Mouse (Mus musculus) heart, postnatal 14 days (tissue): ENCODE data around the gene Lingo3. TPM values are rescaled to one million over a fixed set of nuclear protein-coding genes. Genes with fewer than 3 reads are reported as not detected.
"Not testable (repeated sequence)": the region's sequence is repeated elsewhere in the genome, so short reads cannot be mapped to it uniquely, and the experiment has no call there.

Experiments used
- DNase-seq, 2 experiments: peaks; one replicate each; pipeline ENCODE4 v3.0.0; 2021 to 2022
- intact Hi-C: fragments of 180-260 bp; cut with DNase I; formaldehyde crosslinking; loops from one replicate; pipeline ENCODE4 v1.15.1; 2025
- total RNA-seq, 2 experiments: library from RNA; stranded (reverse); gene quantifications; 2 replicates each; pipeline ENCODE4 v1.2.3; 2021

Gene Lingo3
- total RNA-seq, 2 experiments from 2014 or later = 4.2 to 5.7 TPM

- no peak for DNase-seq
- intact Hi-C loops = no loop called here
Measured at GRCm38 (mm10) chr10:80845732-80846131, 1.9 kb upstream of the Lingo3 start.

- intact Hi-C loops = no loop called here
- no peak for DNase-seq
Measured at GRCm38 (mm10) chr10:80845055-80845693, 1.3 kb upstream of the Lingo3 start.

GRCm38 (mm10) chr10:80843087-80843930, 530 bp downstream of the Lingo3 start:
- DNase-seq = no peak
- intact Hi-C loops = no loop called here

- no peak for DNase-seq
Measured at GRCm38 (mm10) chr10:80842334-80842733, 1.5 kb downstream of the Lingo3 start.

GRCm38 (mm10) chr10:80841685-80842084, 2.2 kb downstream of the Lingo3 start:
- intact Hi-C loops = no loop called here
- no peak for DNase-seq

More at GRCm38 (mm10) chr10:80842334-80842733, 1.5 kb downstream of the Lingo3 start:
- intact Hi-C loops = no loop called here

- DNase-seq = no peak
- intact Hi-C loops = no loop called here
Measured at GRCm38 (mm10) chr10:80839848-80840247, 4.0 kb downstream of the Lingo3 start.

- no peak for DNase-seq
- intact Hi-C loops = no loop called here
Measured at GRCm38 (mm10) chr10:80838346-80838912, 5.4 kb downstream of the Lingo3 start.

GRCm38 (mm10) chr10:80837827-80838226, 6.0 kb downstream of the Lingo3 start:
- intact Hi-C loops = no loop called here
- DNase-seq = peak; percentile 35 to 51

- intact Hi-C loops = no loop called here
Measured at GRCm38 (mm10) chr10:80836949-80837379, 6.9 kb downstream of the Lingo3 start.

GRCm38 (mm10) chr10:80835617-80836016, 8.2 kb downstream of the Lingo3 start:
- intact Hi-C loops = no loop called here
- DNase-seq = no peak

More at GRCm38 (mm10) chr10:80836949-80837379, 6.9 kb downstream of the Lingo3 start:
- no peak for DNase-seq

GRCm38 (mm10) chr10:80832818-80833217, 11.0 kb downstream of the Lingo3 start:
- intact Hi-C loops = loop anchor here (2.0 kb wide), 1 partner anchor 22 kb away; the partner anchor contains the start of genes Lsm7 and Sppl2b

GRCm38 (mm10) chr10:80831136-80831535, 12.7 kb downstream of the Lingo3 start:
- intact Hi-C loops = no loop called here

More at GRCm38 (mm10) chr10:80832818-80833217, 11.0 kb downstream of the Lingo3 start:
- no peak for DNase-seq

GRCm38 (mm10) chr10:80829359-80830278, 14.2 kb downstream of the Lingo3 start:
- intact Hi-C loops = no loop called here

More at GRCm38 (mm10) chr10:80831136-80831535, 12.7 kb downstream of the Lingo3 start:
- DNase-seq = peak; percentile 45 to 57

GRCm38 (mm10) chr10:80828587-80828986, 15.3 kb downstream of the Lingo3 start:
- intact Hi-C loops, DNase-seq: not testable (repeated sequence)

More at GRCm38 (mm10) chr10:80829359-80830278, 14.2 kb downstream of the Lingo3 start:
- DNase-seq = no peak

GRCm38 (mm10) chr10:80827870-80828420, 15.9 kb downstream of the Lingo3 start:
- intact Hi-C loops = no loop called here
- no peak for DNase-seq

- intact Hi-C loops = no loop called here
- no peak for DNase-seq
Measured at GRCm38 (mm10) chr10:80827063-80827869, 16.6 kb downstream of the Lingo3 start.

- intact Hi-C loops = no loop called here
Measured at GRCm38 (mm10) chr10:80826151-80827062, 17.4 kb downstream of the Lingo3 start, which contains the start of gene Oaz1. TSS of gene Oaz1 (plus strand) at chr10:80826656.

More at GRCm38 (mm10) chr10:80826151-80827062, 17.4 kb downstream of the Lingo3 start, which contains the start of gene Oaz1:
- DNase-seq = peak; percentile 96 to 99
